Mouse (Mus musculus): ENCODE data around the gene Tgds. TPM values are rescaled to one million over a fixed set of nuclear protein-coding genes. Genes with fewer than 3 reads are reported as not detected.

Gene Tgds
- polyA plus RNA-seq (2014; fragmentation: Nextera tagmentation; extraction: Ambion mirVana) = 31.9 and 32.3 TPM in 2 replicates

DNA sequence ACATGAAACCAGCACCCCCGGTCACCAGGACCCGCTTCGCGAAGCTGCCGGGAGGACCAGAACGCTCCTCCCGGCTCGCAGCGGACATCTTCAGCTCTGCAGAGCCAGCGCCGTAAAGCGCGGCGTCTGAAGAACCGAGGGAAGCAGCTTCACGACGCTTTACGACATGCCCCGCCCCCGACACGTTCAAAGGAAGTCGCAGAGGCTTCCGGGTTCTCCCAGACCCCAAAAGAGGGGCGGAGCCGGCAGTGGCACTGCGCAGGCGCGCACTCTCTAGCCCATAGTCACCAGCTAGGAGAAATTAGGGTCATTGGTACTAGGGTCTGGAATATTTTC lies at the start of gene Tgds:
Gene Tgds, minus strand, starts transcription at position 114 of the 336 bp plus-strand sequence.
- Histone ChIP-seq H3K27ac (ENCODE audit: low read depth, low read length) (no peak within 1 kb of the TSS), H3K4me1 (replicated peaks; ENCODE audit: control insufficient read depth, insufficient read depth, low read length) (peaks cover 2% of the 10 kb centered on the region; the same call in 1 of the 2 replicates), H3K36me3 (ENCODE audit: control insufficient read depth, insufficient read depth, low read length) (no peaks in the 10 kb centered on the region), H3K9me3 (ENCODE audit: control insufficient read depth, low read length) (no peaks in the 10 kb centered on the region), H3K9ac (ENCODE audit: low read depth, low read length) (peak within 1 kb of the TSS; percentile 81), H3K4me3 (ENCODE audit: low read depth, low read length) (peak within 1 kb of the TSS; percentile 66), H3K4me2 (replicated peaks; ENCODE audit: low read depth, low read length) (peak within 1 kb of the TSS; percentile 82), H3K27me3 (ENCODE audit: control insufficient read depth, insufficient read depth, low read length) (no peaks in the 10 kb centered on the region)
- DNase-seq (ENCODE audit: low spot score) (peak; percentile 100), ATAC-seq (ENCODE audit: low FRiP score) (peak; percentile 82)
- WGBS = under 1% methylated on average over 28 of the region's 28 CpGs

DNA sequence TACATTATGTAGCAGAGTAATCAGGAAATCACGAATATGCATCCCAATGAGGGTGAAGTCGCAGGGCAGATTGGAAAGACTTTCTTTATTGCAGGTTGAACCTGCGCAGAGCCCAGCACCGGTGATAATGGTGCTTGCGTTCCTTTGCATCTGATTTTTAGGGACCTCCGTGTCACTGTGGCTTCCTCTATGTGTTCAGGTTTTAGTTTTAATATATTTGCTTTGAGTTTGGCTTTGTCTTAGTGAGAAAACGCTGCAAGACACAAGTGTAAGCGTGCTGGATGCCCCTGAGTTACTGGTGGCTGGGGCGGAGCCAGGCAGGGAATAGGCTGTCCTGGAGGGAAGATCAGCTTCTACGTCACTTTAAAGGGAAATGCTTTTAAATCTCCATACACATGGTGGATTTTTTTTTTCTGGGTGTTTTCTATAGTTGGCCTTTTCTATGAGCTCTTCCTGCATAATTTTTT lies 48.2 kb upstream of the Tgds start:
- H3K4me1 ChIP-seq (replicated peaks; ENCODE audit: control insufficient read depth, insufficient read depth, low read length) = no peaks in the 10 kb centered on the region
- H3K4me3 ChIP-seq (ENCODE audit: low read depth, low read length) = peak overlapping the region; percentile 54
- no peaks in the 10 kb centered on the region for H3K27me3 ChIP-seq (ENCODE audit: control insufficient read depth, insufficient read depth, low read length)
- H3K27ac ChIP-seq (ENCODE audit: low read depth, low read length) = peak overlapping the region; percentile 82
- no peaks in the 10 kb centered on the region for H3K9me3 ChIP-seq (ENCODE audit: control insufficient read depth, low read length)
- H3K36me3 ChIP-seq (ENCODE audit: control insufficient read depth, insufficient read depth, low read length) = no peaks in the 10 kb centered on the region
- peak overlapping the region; percentile 66; the same call in 1 of the 2 replicates for H3K9ac ChIP-seq (ENCODE audit: low read depth, low read length)
- ATAC-seq (ENCODE audit: low FRiP score) (peak; percentile 83), DNase-seq (ENCODE audit: low spot score) (peak; percentile 58)
- H3K4me2 ChIP-seq (replicated peaks; ENCODE audit: low read depth, low read length) = peak overlapping the region; percentile 71
- WGBS = 3% methylated on average over 10 of the region's 10 CpGs

DNA sequence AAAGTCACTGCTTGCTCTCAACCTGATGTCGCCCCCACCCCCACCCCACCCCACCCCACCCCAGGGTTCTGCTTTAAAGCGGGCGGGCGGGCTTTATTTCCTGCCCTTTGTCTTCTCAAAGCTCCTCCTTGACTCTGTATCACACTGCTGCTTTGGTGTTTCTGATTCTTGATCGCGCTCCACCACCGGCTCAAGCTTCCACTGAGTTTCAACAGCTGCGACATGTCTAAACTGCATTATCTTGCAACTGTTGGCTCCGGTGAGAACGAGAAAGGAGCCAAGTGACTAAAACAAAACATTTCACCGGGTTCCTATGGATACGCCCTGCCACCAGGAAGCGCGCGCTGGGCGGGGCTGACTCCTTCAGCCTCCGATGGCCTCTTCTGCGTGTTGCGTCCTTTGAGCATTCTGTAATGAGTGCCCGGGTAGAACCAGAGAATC lies 47.6 kb upstream of the Tgds start:
- Histone ChIP-seq H3K4me3 (ENCODE audit: low read depth, low read length) (peak overlapping the region; percentile 54), H3K36me3 (ENCODE audit: control insufficient read depth, insufficient read depth, low read length) (no peaks in the 10 kb centered on the region), H3K9ac (ENCODE audit: low read depth, low read length) (peak overlapping the region; percentile 66), H3K27ac (ENCODE audit: low read depth, low read length) (peak overlapping the region; percentile 82), H3K27me3 (ENCODE audit: control insufficient read depth, insufficient read depth, low read length) (no peaks in the 10 kb centered on the region), H3K4me2 (replicated peaks; ENCODE audit: low read depth, low read length) (peak overlapping the region; percentile 71), H3K4me1 (replicated peaks; ENCODE audit: control insufficient read depth, insufficient read depth, low read length) (no peaks in the 10 kb centered on the region), H3K9me3 (ENCODE audit: control insufficient read depth, low read length) (no peaks in the 10 kb centered on the region)
- ATAC-seq (ENCODE audit: low FRiP score) (peak; percentile 92), DNase-seq (ENCODE audit: low spot score) (peak; percentile 86)
- WGBS = under 1% methylated on average over 20 of the region's 20 CpGs

DNA sequence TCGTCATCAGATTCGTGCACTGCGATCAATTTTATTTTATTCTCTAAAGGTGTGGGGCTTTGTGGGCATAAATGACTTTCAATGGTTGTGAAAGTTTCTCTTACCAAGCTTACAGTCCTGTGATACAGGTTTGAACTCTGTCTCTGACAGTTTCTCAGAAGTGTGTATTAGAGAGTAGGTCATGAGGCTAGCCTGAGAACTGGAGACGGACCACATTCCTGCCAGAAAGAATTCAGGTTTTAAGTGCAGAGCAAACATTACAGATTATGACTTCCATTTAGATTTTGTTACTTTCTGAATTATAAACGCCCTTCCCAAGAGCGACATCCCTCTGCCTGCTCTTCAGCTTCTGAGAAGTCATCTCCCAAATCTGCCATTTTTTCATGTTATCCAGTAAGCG lies 47.1 kb upstream of the Tgds start:
- Histone ChIP-seq H3K4me3 (ENCODE audit: low read depth, low read length) (peak overlapping the region; percentile 54), H3K4me2 (replicated peaks; ENCODE audit: low read depth, low read length) (peak overlapping the region; percentile 71), H3K9me3 (ENCODE audit: control insufficient read depth, low read length) (no peaks in the 10 kb centered on the region), H3K36me3 (ENCODE audit: control insufficient read depth, insufficient read depth, low read length) (no peaks in the 10 kb centered on the region), H3K27ac (ENCODE audit: low read depth, low read length) (peak overlapping the region; percentile 82; the same call in 1 of the 2 replicates), H3K4me1 (replicated peaks; ENCODE audit: control insufficient read depth, insufficient read depth, low read length) (no peaks in the 10 kb centered on the region), H3K9ac (ENCODE audit: low read depth, low read length) (peak overlapping the region; percentile 66), H3K27me3 (ENCODE audit: control insufficient read depth, insufficient read depth, low read length) (no peaks in the 10 kb centered on the region)
- ATAC-seq (ENCODE audit: low FRiP score) = peak; percentile 42
- peak; percentile 43 for DNase-seq (ENCODE audit: low spot score)
- 34% methylated on average over 7 of the region's 7 CpGs for WGBS

DNA sequence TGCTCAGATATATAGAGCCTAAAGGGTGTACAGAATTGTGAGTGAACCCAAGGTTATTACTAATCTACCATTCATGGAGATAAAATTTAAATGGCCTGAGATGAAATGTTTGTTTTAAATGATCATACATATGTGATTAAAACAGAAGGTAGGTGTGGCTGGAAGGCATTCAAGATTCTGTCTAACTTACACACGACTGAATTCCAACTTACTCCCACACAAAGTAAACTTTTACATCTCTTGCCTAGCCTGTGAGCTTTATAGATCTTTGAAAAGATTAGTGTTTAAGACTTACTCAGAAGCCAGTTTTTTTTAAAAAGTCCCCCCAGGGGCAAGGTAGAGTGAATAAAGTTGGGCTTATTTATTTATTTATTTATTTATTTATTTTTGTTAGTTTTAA lies 46.7 kb upstream of the Tgds start:
- H3K9me3 ChIP-seq (ENCODE audit: control insufficient read depth, low read length) = no peaks in the 10 kb centered on the region
- DNase-seq (ENCODE audit: low spot score) (no peak), ATAC-seq (ENCODE audit: low FRiP score) (no peak)
- no peaks in the 10 kb centered on the region for H3K4me1 ChIP-seq (replicated peaks; ENCODE audit: control insufficient read depth, insufficient read depth, low read length)
- no peaks in the 10 kb centered on the region for H3K27me3 ChIP-seq (ENCODE audit: control insufficient read depth, insufficient read depth, low read length)
- no peak overlapping the region for H3K27ac ChIP-seq (ENCODE audit: low read depth, low read length)
- H3K9ac ChIP-seq (ENCODE audit: low read depth, low read length) = no peak overlapping the region
- H3K36me3 ChIP-seq (ENCODE audit: control insufficient read depth, insufficient read depth, low read length) = no peaks in the 10 kb centered on the region
- no peak overlapping the region for H3K4me2 ChIP-seq (replicated peaks; ENCODE audit: low read depth, low read length)
- H3K4me3 ChIP-seq (ENCODE audit: low read depth, low read length) = no peak overlapping the region
- 64% methylated on average over 1 of the region's 1 CpGs for WGBS

DNA sequence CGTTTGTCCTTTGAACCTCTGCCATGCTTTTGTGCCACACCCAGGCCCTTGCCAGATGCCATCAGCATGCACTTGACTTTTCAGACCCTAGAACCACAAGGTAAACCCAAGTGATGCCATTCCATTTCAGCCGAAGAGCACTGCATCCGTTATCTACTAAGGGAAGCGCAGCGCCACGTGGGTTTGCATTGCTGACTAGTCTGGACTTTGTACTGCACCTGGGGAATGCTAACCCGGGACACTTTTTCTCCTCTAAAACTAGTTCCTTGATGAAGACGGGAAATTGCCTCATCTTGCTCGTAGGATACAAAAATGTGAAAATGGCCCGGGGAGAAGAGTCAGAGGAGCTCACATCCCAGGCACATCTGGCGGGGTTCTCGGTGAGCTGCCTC lies 43.1 kb upstream of the Tgds start:
- Histone ChIP-seq H3K4me3 (ENCODE audit: low read depth, low read length) (no peak overlapping the region), H3K36me3 (ENCODE audit: control insufficient read depth, insufficient read depth, low read length) (no peaks in the 10 kb centered on the region), H3K9ac (ENCODE audit: low read depth, low read length) (no peak overlapping the region), H3K27ac (ENCODE audit: low read depth, low read length) (no peak overlapping the region), H3K9me3 (ENCODE audit: control insufficient read depth, low read length) (no peaks in the 10 kb centered on the region), H3K4me2 (replicated peaks; ENCODE audit: low read depth, low read length) (no peak overlapping the region), H3K27me3 (ENCODE audit: control insufficient read depth, insufficient read depth, low read length) (no peaks in the 10 kb centered on the region), H3K4me1 (replicated peaks; ENCODE audit: control insufficient read depth, insufficient read depth, low read length) (no peaks in the 10 kb centered on the region)
- DNase-seq (ENCODE audit: low spot score) (no peak), ATAC-seq (ENCODE audit: low FRiP score) (no peak)
- WGBS = 90% methylated on average over 12 of the region's 12 CpGs

DNA sequence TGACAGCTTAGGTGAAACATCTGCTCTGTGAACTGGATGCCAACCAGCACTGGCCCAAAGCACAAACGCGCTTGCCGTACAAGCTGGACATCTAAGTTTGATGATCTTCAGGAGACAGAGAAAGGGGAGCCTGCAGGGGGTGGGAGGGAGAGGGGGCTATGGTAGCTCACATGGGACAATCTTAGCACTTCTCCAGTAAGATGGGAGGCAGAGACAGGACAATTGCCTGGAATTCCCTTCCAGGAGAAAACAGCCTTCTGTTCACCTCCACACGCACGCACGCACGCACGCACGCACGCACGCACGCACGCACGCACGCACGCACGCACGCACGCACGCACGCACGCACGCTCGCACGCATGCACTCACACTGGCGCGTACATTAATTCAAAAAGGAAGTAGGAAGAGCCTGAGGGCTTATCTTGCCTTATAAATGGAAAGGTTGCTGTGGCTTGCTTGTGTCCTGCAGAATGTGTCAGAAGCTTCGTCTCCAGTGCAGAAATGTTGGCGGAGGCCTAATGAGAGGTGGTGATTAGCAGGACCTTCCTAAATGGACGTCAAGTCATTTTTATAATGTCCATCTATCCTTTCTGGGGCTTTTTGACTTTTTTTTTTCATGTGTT lies 42.6 kb upstream of the Tgds start:
- H3K4me3 ChIP-seq (ENCODE audit: low read depth, low read length) = no peak overlapping the region
- no peak for ATAC-seq (ENCODE audit: low FRiP score)
- H3K27me3 ChIP-seq (ENCODE audit: control insufficient read depth, insufficient read depth, low read length) = no peaks in the 10 kb centered on the region
- no peaks in the 10 kb centered on the region for H3K4me1 ChIP-seq (replicated peaks; ENCODE audit: control insufficient read depth, insufficient read depth, low read length)
- no peak overlapping the region for H3K27ac ChIP-seq (ENCODE audit: low read depth, low read length)
- H3K9ac ChIP-seq (ENCODE audit: low read depth, low read length) = no peak overlapping the region
- no peaks in the 10 kb centered on the region for H3K9me3 ChIP-seq (ENCODE audit: control insufficient read depth, low read length)
- H3K4me2 ChIP-seq (replicated peaks; ENCODE audit: low read depth, low read length) = no peak overlapping the region
- 91% methylated on average over 30 of the region's 30 CpGs for WGBS
- H3K36me3 ChIP-seq (ENCODE audit: control insufficient read depth, insufficient read depth, low read length) = no peaks in the 10 kb centered on the region
- DNase-seq (ENCODE audit: low spot score) = no peak

DNA sequence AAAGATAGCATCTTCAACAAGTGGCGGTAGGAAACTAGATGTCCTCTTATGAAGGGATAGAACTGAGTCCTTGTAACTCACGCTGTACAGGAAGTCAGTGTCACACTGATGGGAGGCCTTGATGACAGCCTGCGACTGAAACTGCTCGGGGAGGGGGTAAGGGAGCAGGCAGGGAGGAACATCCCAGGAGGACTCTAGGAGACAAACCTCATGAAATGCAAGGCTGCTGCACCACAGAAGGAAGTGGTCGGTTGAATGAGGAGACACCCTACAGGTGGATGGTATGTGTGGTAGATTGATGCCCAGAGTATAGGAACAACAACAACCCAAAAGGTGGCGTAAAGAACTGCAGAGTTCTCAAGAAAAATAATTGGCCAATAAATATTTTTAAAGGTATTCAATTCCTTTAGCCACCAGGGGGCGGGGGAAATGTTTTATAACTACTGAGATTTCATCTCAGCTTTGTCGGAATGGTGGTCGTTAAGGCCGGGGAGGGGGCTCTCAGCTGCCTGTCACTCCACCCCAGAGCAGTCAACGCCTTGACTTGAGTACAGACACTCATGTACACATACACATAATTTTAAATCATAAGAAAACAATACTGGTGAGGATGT lies 41.1 kb upstream of the Tgds start:
- no peaks in the 10 kb centered on the region for H3K4me1 ChIP-seq (replicated peaks; ENCODE audit: control insufficient read depth, insufficient read depth, low read length)
- peak; percentile 35 for DNase-seq (ENCODE audit: low spot score)
- H3K9ac ChIP-seq (ENCODE audit: low read depth, low read length) = no peak overlapping the region
- ATAC-seq (ENCODE audit: low FRiP score) = no peak
- no peaks in the 10 kb centered on the region for H3K27me3 ChIP-seq (ENCODE audit: control insufficient read depth, insufficient read depth, low read length)
- WGBS = 65% methylated on average over 11 of the region's 11 CpGs
- H3K36me3 ChIP-seq (ENCODE audit: control insufficient read depth, insufficient read depth, low read length) = no peaks in the 10 kb centered on the region
- H3K27ac ChIP-seq (ENCODE audit: low read depth, low read length) = no peak overlapping the region
- no peaks in the 10 kb centered on the region for H3K9me3 ChIP-seq (ENCODE audit: control insufficient read depth, low read length)
- no peak overlapping the region for H3K4me3 ChIP-seq (ENCODE audit: low read depth, low read length)
- H3K4me2 ChIP-seq (replicated peaks; ENCODE audit: low read depth, low read length) = no peak overlapping the region

DNA sequence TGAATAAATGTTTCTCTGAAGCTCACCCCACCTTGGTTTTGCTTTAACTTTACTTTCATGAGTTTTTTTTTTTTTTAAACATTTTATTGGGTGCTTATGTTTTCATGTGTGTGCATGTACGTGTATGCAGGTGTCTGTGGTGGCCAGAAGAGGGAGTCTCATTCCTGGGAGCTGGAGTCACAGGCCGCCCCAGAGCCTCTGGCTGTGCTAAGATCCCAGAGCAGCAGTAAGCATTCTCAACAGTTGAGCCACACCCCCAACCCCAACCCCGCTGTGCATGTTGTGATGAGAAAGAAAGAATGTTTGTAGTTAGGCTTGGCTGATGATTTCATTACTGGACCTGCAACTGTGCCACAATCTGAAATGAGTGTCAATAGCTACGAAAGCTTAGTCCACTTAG lies 36.2 kb upstream of the Tgds start:
- Histone ChIP-seq H3K27me3 (ENCODE audit: control insufficient read depth, insufficient read depth, low read length) (no peaks in the 10 kb centered on the region), H3K4me1 (replicated peaks; ENCODE audit: control insufficient read depth, insufficient read depth, low read length) (no peaks in the 10 kb centered on the region), H3K9ac (ENCODE audit: low read depth, low read length) (no peak overlapping the region), H3K4me2 (replicated peaks; ENCODE audit: low read depth, low read length) (no peak overlapping the region), H3K36me3 (ENCODE audit: control insufficient read depth, insufficient read depth, low read length) (no peaks in the 10 kb centered on the region), H3K27ac (ENCODE audit: low read depth, low read length) (no peak overlapping the region), H3K9me3 (ENCODE audit: control insufficient read depth, low read length) (no peaks in the 10 kb centered on the region), H3K4me3 (ENCODE audit: low read depth, low read length) (no peak overlapping the region)
- no peak for DNase-seq (ENCODE audit: low spot score)
- no peak for ATAC-seq (ENCODE audit: low FRiP score)
- WGBS = 96% methylated on average over 4 of the region's 4 CpGs
